Mouse (Mus musculus): ENCODE data around the gene Tmprss4. TPM values are rescaled to one million over a fixed set of nuclear protein-coding genes. Genes with fewer than 3 reads are reported as not detected.
A peak's percentile ranks its signal among the peaks of the same experiment; 100 is the strongest.

Gene Tmprss4
- total RNA-seq, 2 experiments from 2014 or later = 0.18 to 0.20 TPM

- intact Hi-C loops (cut with DNase I) = no loop called here
- no peak for DNase-seq (ENCODE audit: low spot score in 2 of 2)
These were observed 2.5 kb downstream of the Tmprss4 start for GRCm38 (mm10) chr9:45201319-45201947.

- DNase-seq (ENCODE audit: low spot score in 2 of 2) = no peak
- intact Hi-C loops (cut with DNase I) = no loop called here
These were observed 6.3 kb downstream of the Tmprss4 start for GRCm38 (mm10) chr9:45197549-45197948.

GRCm38 (mm10) chr9:45196125-45196830 is 7.6 kb downstream of the Tmprss4 start:
- no peak for DNase-seq (ENCODE audit: low spot score in 2 of 2)
- intact Hi-C loops (cut with DNase I) = no loop called here

- DNase-seq (ENCODE audit: low spot score in 2 of 2) = no peak
- intact Hi-C loops (cut with DNase I) = no loop called here
These were observed 8.4 kb downstream of the Tmprss4 start for GRCm38 (mm10) chr9:45195468-45195867.

GRCm38 (mm10) chr9:45189661-45190174 is 14.2 kb downstream of the Tmprss4 start:
- intact Hi-C loops (cut with DNase I) = no loop called here

GRCm38 (mm10) chr9:45188570-45189563 is 15.0 kb downstream of the Tmprss4 start:
- DNase-seq (ENCODE audit: low spot score in 2 of 2) = no peak
- intact Hi-C loops (cut with DNase I) = no loop called here

More at GRCm38 (mm10) chr9:45189661-45190174, 14.2 kb downstream of the Tmprss4 start:
- no peak for DNase-seq (ENCODE audit: low spot score in 2 of 2)

- intact Hi-C loops (cut with DNase I) = no loop called here
- peak; percentile 71 to 72 for DNase-seq (ENCODE audit: low spot score in 2 of 2)
These were observed 18.6 kb downstream of the Tmprss4 start for GRCm38 (mm10) chr9:45185250-45185649.

GRCm38 (mm10) chr9:45183266-45183665 is 20.6 kb downstream of the Tmprss4 start:
- no peak for DNase-seq (ENCODE audit: low spot score in 2 of 2)
- intact Hi-C loops (cut with DNase I) = no loop called here

- DNase-seq (ENCODE audit: low spot score in 2 of 2) = no peak
- intact Hi-C loops (cut with DNase I) = no loop called here
These were observed 21.4 kb downstream of the Tmprss4 start for GRCm38 (mm10) chr9:45182521-45182920.

GRCm38 (mm10) chr9:45181770-45182169 is 22.1 kb downstream of the Tmprss4 start, which contains the start of gene BC049352:
TSS of gene BC049352 (plus strand) at chr9:45182007.
- intact Hi-C loops (cut with DNase I) = no loop called here
- peak; percentile 21 to 33 for DNase-seq (ENCODE audit: low spot score in 2 of 2)

- no peak for DNase-seq (ENCODE audit: low spot score in 2 of 2)
- intact Hi-C loops (cut with DNase I) = no loop called here
These were observed 24.6 kb downstream of the Tmprss4 start for GRCm38 (mm10) chr9:45179282-45179681.

GRCm38 (mm10) chr9:45173475-45173874 is 30.4 kb downstream of the Tmprss4 start:
- no peak for DNase-seq (ENCODE audit: low spot score in 2 of 2)
- intact Hi-C loops (cut with DNase I) = no loop called here

- no peak for DNase-seq (ENCODE audit: low spot score in 2 of 2)
- intact Hi-C loops (cut with DNase I) = no loop called here
These were observed 32.8 kb downstream of the Tmprss4 start for GRCm38 (mm10) chr9:45171073-45171610.

- peak; percentile 65 to 66 for DNase-seq (ENCODE audit: low spot score in 2 of 2)
- intact Hi-C loops (cut with DNase I) = no loop called here
These were observed 33.7 kb downstream of the Tmprss4 start for GRCm38 (mm10) chr9:45170150-45170549.

GRCm38 (mm10) chr9:45167903-45168302 is 36.0 kb downstream of the Tmprss4 start:
- intact Hi-C loops (cut with DNase I) = no loop called here
- DNase-seq (ENCODE audit: low spot score in 2 of 2) = no peak

GRCm38 (mm10) chr9:45153361-45153760 is 50.5 kb downstream of the Tmprss4 start:
- DNase-seq (ENCODE audit: low spot score in 2 of 2) = no peak
- intact Hi-C loops (cut with DNase I) = no loop called here

GRCm38 (mm10) chr9:45150933-45151332 is 53.0 kb downstream of the Tmprss4 start:
- intact Hi-C loops (cut with DNase I) = no loop called here

GRCm38 (mm10) chr9:45146267-45146597 is 57.7 kb downstream of the Tmprss4 start:
- DNase-seq (ENCODE audit: low spot score in 2 of 2) = peak in 1 of 2 experiments; percentile 76

More at GRCm38 (mm10) chr9:45150933-45151332, 53.0 kb downstream of the Tmprss4 start:
- no peak for DNase-seq (ENCODE audit: low spot score in 2 of 2)

GRCm38 (mm10) chr9:45145533-45146266 is 58.2 kb downstream of the Tmprss4 start:
- intact Hi-C loops (cut with DNase I) = loop anchor here (2.0 to 5.0 kb wide), 2 partner anchors 123 to 178 kb away; partner anchors contain the start of gene Ube4a

More at GRCm38 (mm10) chr9:45146267-45146597, 57.7 kb downstream of the Tmprss4 start:
- intact Hi-C loops (cut with DNase I) = loop anchor here (2.0 to 5.0 kb wide), 2 partner anchors 123 to 179 kb away; partner anchors contain the start of gene Ube4a

More at GRCm38 (mm10) chr9:45145533-45146266, 58.2 kb downstream of the Tmprss4 start:
- peak; percentile 47 to 67 for DNase-seq (ENCODE audit: low spot score in 2 of 2)

Data from left cerebral cortex, postnatal 36 days (tissue).